Mouse (Mus musculus): ENCODE results near the gene Stra8.

GRCm38 (mm10) chr6:34879101-34879740, 40.7 kb upstream of the Stra8 start:
- TF ChIP-seq POLR2A (IDR thresholded peaks at IDR 0.05; ENCODE audit: extremely low read depth, insufficient read depth, low read length), result no peak
- no peak for TF ChIP-seq CTCF (IDR thresholded peaks at IDR 0.05; ENCODE audit: extremely low read depth, insufficient read depth, low read length)
